Mouse (Mus musculus) MEL (cell line): ENCODE measurements around the gene Slc37a3. TPM values are rescaled to one million over a fixed set of nuclear protein-coding genes. Genes with fewer than 3 reads are reported as not detected.
A peak's percentile ranks its signal among the peaks of the same experiment; 100 is the strongest.

Experiments used
- DNase-seq: peaks from one replicate; pipeline ENCODE4 v3.0.0; 2011; ENCODE audit warnings: low read depth, low spot score
- H3K27ac ChIP-seq: 2 replicates; pipeline ENCODE4 v1.5.1; 2012; ENCODE audit warnings: low read depth, mild to moderate bottlenecking, control low read depth, low read length, moderate library complexity; ENCODE audit not compliant: control insufficient read depth
- H3K27me3 ChIP-seq, 2 experiments: fragments of 150-350 bp in 1 of 2; sonication (generic) in 1 of 2; 2 replicates each; pipeline ENCODE4 v1.6.1; 2012; ENCODE audit warnings: low read length in 2 of 2, mild to moderate bottlenecking in 2 of 2, improper control_type of control experiment in 1 of 2, moderate library complexity in 1 of 2; ENCODE audit not compliant: insufficient read depth in 2 of 2, control insufficient read depth in 1 of 2
- H3K36me3 ChIP-seq, 2 experiments: 2 replicates each; pipeline ENCODE4 v1.6.1; 2012 to 2014; ENCODE audit warnings: low read length in 2 of 2, improper control_type of control experiment in 1 of 2, inconsistent platforms in 1 of 2, mild to moderate bottlenecking in 1 of 2; ENCODE audit not compliant: insufficient read depth in 2 of 2, control insufficient read depth in 1 of 2
- H3K4me1 ChIP-seq, 2 experiments: fragments of 150-350 bp in 1 of 2; sonication (generic) in 1 of 2; 2 replicates each; pipeline ENCODE4 v1.6.1; 2012; ENCODE audit warnings: low read length in 2 of 2, improper control_type of control experiment in 1 of 2, mild to moderate bottlenecking in 1 of 2; ENCODE audit not compliant: insufficient read depth in 2 of 2, control insufficient read depth in 1 of 2
- H3K4me3 ChIP-seq, 2 experiments: fragments of 150-350 bp in 1 of 2; sonication (generic) in 1 of 2; 2 replicates each; pipeline ENCODE4 v1.5.1; 2012; ENCODE audit warnings: low read depth in 2 of 2, low read length in 2 of 2, mild to moderate bottlenecking in 2 of 2, moderate library complexity in 2 of 2, control low read depth in 1 of 2, improper control_type of control experiment in 1 of 2; ENCODE audit not compliant: control insufficient read depth in 1 of 2, insufficient read depth in 1 of 2
- H3K79me2 ChIP-seq: 2 replicates; pipeline ENCODE4 v1.6.1; 2012; ENCODE audit warnings: mild to moderate bottlenecking, low read length, moderate library complexity; ENCODE audit not compliant: control insufficient read depth, poor library complexity, insufficient read depth
- H3K9ac ChIP-seq: 2 replicates; pipeline ENCODE4 v1.6.1; 2012; ENCODE audit warnings: low read depth, mild to moderate bottlenecking, control low read depth, low read length, moderate library complexity; ENCODE audit not compliant: control insufficient read depth, poor library complexity, severe bottlenecking
- H3K9me3 ChIP-seq: fragments of 150-350 bp; sonication (generic); replicated peaks from 2 replicates; pipeline ENCODE4 v1.6.1; 2012; ENCODE audit warnings: mild to moderate bottlenecking, low read length, improper control_type of control experiment, moderate library complexity; ENCODE audit not compliant: insufficient read depth
- CHD2 ChIP-seq: IDR thresholded peaks from 2 replicates; pipeline ENCODE4 v1.6.1; 2011; ENCODE audit warnings: low read length, improper control_type of control experiment
- CTCF ChIP-seq, 3 experiments: IDR thresholded peaks in 2 of 3; conservative IDR thresholded peaks in 1 of 3; 2 replicates each; pipeline ENCODE4 v1.5.1; 2011 to 2012; ENCODE audit warnings: low read length in 3 of 3, low read depth in 2 of 3, mild to moderate bottlenecking in 2 of 3, improper control_type of control experiment in 1 of 3, inconsistent platforms in 1 of 3, mixed read lengths in 1 of 3, moderate library complexity in 1 of 3; ENCODE audit not compliant: control insufficient read depth in 1 of 3, insufficient read depth in 1 of 3, poor library complexity in 1 of 3, severe bottlenecking in 1 of 3
- ELF1 ChIP-seq: IDR thresholded peaks from 2 replicates; pipeline ENCODE4 v1.6.1; 2014; ENCODE audit warnings: low read depth, mild to moderate bottlenecking, inconsistent platforms, low read length, improper control_type of control experiment, moderate library complexity
- GATA1 ChIP-seq: IDR thresholded peaks from 2 replicates; pipeline ENCODE4 v1.6.1; 2011; ENCODE audit warnings: low read depth, low read length, improper control_type of control experiment
- HCFC1 ChIP-seq: IDR thresholded peaks from 2 replicates; pipeline ENCODE4 v1.6.1; 2012; ENCODE audit warnings: low read depth, mild to moderate bottlenecking, inconsistent platforms, low read length, improper control_type of control experiment, moderate library complexity
- MAFK ChIP-seq: IDR thresholded peaks from 2 replicates; pipeline ENCODE4 v1.6.1; 2011; ENCODE audit warnings: low read depth, mild to moderate bottlenecking, low read length, improper control_type of control experiment, borderline replicate concordance
- MAX ChIP-seq: IDR thresholded peaks from 2 replicates; pipeline ENCODE4 v1.6.1; 2011; ENCODE audit warnings: low read length, improper control_type of control experiment
- MYC ChIP-seq: IDR thresholded peaks from 2 replicates; pipeline ENCODE4 v1.6.1; 2011; ENCODE audit warnings: low read depth, mild to moderate bottlenecking, low read length, improper control_type of control experiment, moderate library complexity
- NELFE ChIP-seq: IDR thresholded peaks from 2 replicates; pipeline ENCODE4 v1.6.1; 2011; ENCODE audit warnings: low read depth, low read length, improper control_type of control experiment
- NRF1 ChIP-seq: IDR thresholded peaks from 2 replicates; pipeline ENCODE4 v1.6.1; 2014; ENCODE audit warnings: low read depth, mild to moderate bottlenecking, inconsistent platforms, low read length, improper control_type of control experiment, moderate library complexity; ENCODE audit not compliant: poor library complexity, insufficient read depth, severe bottlenecking
- POLR2AphosphoS2 ChIP-seq: IDR thresholded peaks from 2 replicates; pipeline ENCODE4 v1.6.1; 2011; ENCODE audit warnings: low read length, improper control_type of control experiment
- RCOR1 ChIP-seq: IDR thresholded peaks from 2 replicates; pipeline ENCODE4 v1.6.1; 2012; ENCODE audit warnings: low read depth, mild to moderate bottlenecking, inconsistent platforms, low read length, improper control_type of control experiment
- SIN3A ChIP-seq: IDR thresholded peaks from 2 replicates; pipeline ENCODE4 v1.6.1; 2012; ENCODE audit warnings: low read length, improper control_type of control experiment, inconsistent platforms
- SMC3 ChIP-seq: IDR thresholded peaks from 2 replicates; pipeline ENCODE4 v1.6.1; 2011; ENCODE audit warnings: low read depth, low read length, improper control_type of control experiment
- TAL1 ChIP-seq: IDR thresholded peaks from 2 replicates; pipeline ENCODE4 v1.6.1; 2012; ENCODE audit warnings: mild to moderate bottlenecking, inconsistent platforms, low read length, moderate library complexity, mixed read lengths
- TBP ChIP-seq: IDR thresholded peaks from 2 replicates; pipeline ENCODE4 v1.8.0; 2011; ENCODE audit warnings: low read depth, low read length, improper control_type of control experiment
- ZC3H11A ChIP-seq: IDR thresholded peaks from 2 replicates; pipeline ENCODE4 v1.6.1; 2012; ENCODE audit warnings: low read depth, mild to moderate bottlenecking, inconsistent platforms, low read length, improper control_type of control experiment
- ZMIZ1 ChIP-seq: IDR thresholded peaks from 2 replicates; pipeline ENCODE4 v1.6.1; 2012; ENCODE audit warnings: low read depth, mild to moderate bottlenecking, inconsistent platforms, low read length, improper control_type of control experiment, moderate library complexity
- ZNF384 ChIP-seq: IDR thresholded peaks from 2 replicates; pipeline ENCODE4 v1.6.1; 2012; ENCODE audit warnings: low read depth, mild to moderate bottlenecking, inconsistent platforms, low read length, improper control_type of control experiment
- polyA plus RNA-seq, 2 experiments: library from polyadenylated mRNA; stranded (reverse) in 1 of 2; unstranded in 1 of 2; fragments of >175 nt in 1 of 2; fragments of >200 nt in 1 of 2; gene quantifications; 2 replicates each; pipeline versions ENCODE4 v1.2.1 to v1.2.4; 2012; ENCODE audit warnings: low replicate concordance in 2 of 2, low read depth in 1 of 2; ENCODE audit not compliant: insufficient read length in 2 of 2, insufficient read depth in 1 of 2, missing spikeins in 1 of 2
- total RNA-seq: library from RNA; depleted of rRNA; stranded (reverse); fragments of 300-350 nt; gene quantifications from 2 replicates; pipeline ENCODE4 v1.2.3, GENCODE M21; 2012

The Slc37a3 gene
- total and polyA plus RNA-seq, 3 experiments, result 4.9 to 12.0 TPM; not detected in 1

GRCm38 (mm10) chr6:39297079-39297478, 80.4 kb downstream of the Slc37a3 start:
- no peak for DNase-seq
- Histone ChIP-seq H3K9me3 (no peaks in the 10 kb centered on the region), H3K27me3 (no peaks in the 10 kb centered on the region; a peak in 1 of 4 replicates)

GRCm38 (mm10) chr6:39296474-39296873, 81.0 kb downstream of the Slc37a3 start:
- no peaks in the 10 kb centered on the region for H3K79me2 ChIP-seq
- TF ChIP-seq CTCF (IDR thresholded peaks at IDR 0.05 in 2 of 3, conservative IDR thresholded peaks at IDR 0.05 in 1 of 3; ENCODE audit: control insufficient read depth in 1 of 3, insufficient read depth in 1 of 3, low read depth in 2 of 3, low read length in 3 of 3, poor library complexity in 1 of 3, severe bottlenecking in 1 of 3) (peak in 2 of 3 experiments; percentile 14 to 51; a peak in 2 of 6 replicates), SMC3 (peak; percentile 24), ZNF384 (no peak)
- no peak overlapping the region for H3K27ac ChIP-seq
- H3K4me1 ChIP-seq, result peaks cover 0 to 3% of the 10 kb centered on the region in 2 experiments; a peak in 1 of 4 replicates
- H3K4me3 ChIP-seq, result no peak overlapping the region
- H3K9ac ChIP-seq, result no peak overlapping the region
- peaks cover 0 to 3% of the 10 kb centered on the region in 2 experiments; a peak in 1 of 4 replicates for H3K36me3 ChIP-seq
- no peak for DNase-seq
- H3K27me3 ChIP-seq, result no peaks in the 10 kb centered on the region; a peak in 1 of 4 replicates
- H3K9me3 ChIP-seq, result no peaks in the 10 kb centered on the region

More at GRCm38 (mm10) chr6:39297079-39297478, 80.4 kb downstream of the Slc37a3 start:
- no peaks in the 10 kb centered on the region for H3K79me2 ChIP-seq
- TF ChIP-seq MAFK (no peak), NELFE (no peak), POLR2AphosphoS2 (no peak), GATA1 (no peak), CHD2 (no peak), TBP (no peak)
- no peak overlapping the region for H3K4me3 ChIP-seq
- peaks cover 0 to 7% of the 10 kb centered on the region in 2 experiments; a peak in 2 of 4 replicates for H3K4me1 ChIP-seq
- H3K9ac ChIP-seq, result no peak overlapping the region
- peaks cover 0 to 3% of the 10 kb centered on the region in 2 experiments; a peak in 1 of 4 replicates for H3K36me3 ChIP-seq
- H3K27ac ChIP-seq, result no peak overlapping the region

- no peak for DNase-seq
- no peak overlapping the region for H3K9ac ChIP-seq
- no peaks in the 10 kb centered on the region for H3K4me1 ChIP-seq
- no peaks in the 10 kb centered on the region for H3K36me3 ChIP-seq
- no peak overlapping the region for H3K4me3 ChIP-seq
- no peaks in the 10 kb centered on the region for H3K9me3 ChIP-seq
- TF ChIP-seq NRF1, result no peak
- no peak for TF ChIP-seq CHD2
- no peak for TF ChIP-seq MAX
- TF ChIP-seq HCFC1, result no peak
- no peak for TF ChIP-seq ZMIZ1
- TF ChIP-seq TAL1, result no peak
- no peak for TF ChIP-seq RCOR1
- no peak for TF ChIP-seq MYC
- no peak for TF ChIP-seq POLR2AphosphoS2
- TF ChIP-seq SIN3A, result no peak
- TF ChIP-seq ZC3H11A, result no peak
- TF ChIP-seq ELF1, result no peak
- TF ChIP-seq SMC3, result no peak
- no peaks in the 10 kb centered on the region for H3K79me2 ChIP-seq
- H3K27ac ChIP-seq, result no peak overlapping the region
- H3K27me3 ChIP-seq, result no peaks in the 10 kb centered on the region; a peak in 1 of 4 replicates
Observed at GRCm38 (mm10) chr6:39295727-39296411, 81.6 kb downstream of the Slc37a3 start.
